Mouse (Mus musculus) adrenal gland, postnatal 36 days (tissue): ENCODE measurements at regions not wholly inside any gene's neighbourhood (a gene's known extent, or its start where the extent isn't known, plus 50 kb on each side); places are given as distances from the start of the nearest gene placed in this dataset.

Experiments
- DNase-seq, 2 experiments: peaks; one replicate each; pipeline ENCODE4 v3.0.0; 2021; ENCODE audit warnings: mixed read lengths in 1 of 2

- no peak for DNase-seq
Measured at GRCm38 (mm10) chr1:34739621-34740020, 103.2 kb downstream of the Fam168b start.

- DNase-seq, result no peak
Measured at GRCm38 (mm10) chr1:34740891-34741290, 102.0 kb downstream of the Fam168b start.

- DNase-seq, result no peak
Measured at GRCm38 (mm10) chr1:34742234-34742633, 100.6 kb downstream of the Fam168b start.

GRCm38 (mm10) chr1:34745881-34746280, 97.0 kb downstream of the Fam168b start:
- no peak for DNase-seq

GRCm38 (mm10) chr1:34749161-34750040, 93.5 kb downstream of the Fam168b start:
- no peak for DNase-seq

- peak; percentile 56 to 60 for DNase-seq
Measured at GRCm38 (mm10) chr1:34750061-34751054, 92.5 kb downstream of the Fam168b start.

- DNase-seq, result no peak
Measured at GRCm38 (mm10) chr1:34751128-34751527, 91.7 kb downstream of the Fam168b start.

- no peak for DNase-seq
Measured at GRCm38 (mm10) chr1:34753581-34753980, 89.3 kb downstream of the Fam168b start.

GRCm38 (mm10) chr1:34760547-34760946, 82.3 kb downstream of the Fam168b start:
- DNase-seq, result no peak

- DNase-seq, result no peak
Measured at GRCm38 (mm10) chr1:34761436-34761835, 81.4 kb downstream of the Fam168b start.

GRCm38 (mm10) chr1:34761870-34762269, 81.0 kb downstream of the Fam168b start:
- DNase-seq, result no peak
